Mouse (Mus musculus): Measurements from ENCODE around the gene Zfp866. TPM values are rescaled to one million over a fixed set of nuclear protein-coding genes. Genes with fewer than 3 reads are reported as not detected.

Zfp866 gene
- total and polyA plus RNA-seq, 3 experiments: 14.3 to 16.0 (median 14.4) TPM

DNA sequence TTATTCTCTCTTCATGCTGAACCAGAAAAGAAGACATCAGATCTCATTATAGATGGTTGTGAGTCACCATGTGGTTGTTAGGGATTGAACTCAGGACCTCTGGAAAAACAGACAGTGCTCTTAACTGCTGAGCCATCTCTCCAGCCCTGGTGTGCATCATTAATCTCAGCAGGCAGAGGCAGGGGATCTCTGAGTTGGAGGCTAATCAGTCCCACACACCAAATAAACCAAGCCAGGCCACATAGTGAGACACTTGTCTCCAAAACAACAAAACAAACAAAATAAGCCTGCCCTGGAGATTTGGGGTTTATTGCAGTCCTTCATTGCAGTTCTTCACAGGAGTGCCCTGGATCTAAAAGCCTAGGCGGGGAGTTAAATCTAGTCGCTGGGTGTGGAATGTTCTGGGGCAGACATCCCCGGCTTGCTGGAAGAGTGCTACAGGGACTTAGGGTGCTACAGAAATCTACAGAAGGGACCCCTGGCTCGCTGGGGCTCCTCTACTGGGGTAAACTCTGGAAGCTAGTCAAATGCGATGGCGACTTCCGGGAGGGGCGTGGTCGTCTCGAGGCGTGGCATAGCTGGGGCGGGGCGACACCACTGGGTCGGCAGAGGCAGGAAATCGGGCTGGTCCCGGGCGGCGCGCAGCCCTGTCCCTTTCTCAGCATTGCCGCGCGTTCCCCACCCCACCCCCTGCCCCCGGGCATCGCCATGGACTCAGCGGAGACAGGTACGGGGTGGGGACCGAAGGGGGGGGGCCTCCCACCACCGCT lies 17.3 kb upstream of the Zfp866 start, which contains the start of gene Gmip:
Gmip (plus strand) TSS at position 586 of the 770 bp plus-strand sequence.
- Histone ChIP-seq H3K4me2 (ENCODE audit: insufficient read depth, low read depth, poor library complexity, severe bottlenecking) (peak within 1 kb of the TSS; percentile 64), H3K4me3 (replicated peaks in 1 of 3; ENCODE audit: low read depth in 2 of 3, low read length in 2 of 3, poor library complexity in 1 of 3) (peak within 1 kb of the TSS; percentile 73 to 82 (median 80)), H3K27ac (ENCODE audit: insufficient read depth, low read depth) (peak within 1 kb of the TSS; percentile 59), H3K79me2 (replicated peaks; ENCODE audit: control insufficient read depth, extremely low read depth, insufficient read depth, poor library complexity, severe bottlenecking) (peaks cover 17% of the 10 kb centered on the region), H3K36me3 (replicated peaks in 1 of 2; ENCODE audit: control insufficient read depth in 1 of 2, insufficient read depth in 1 of 2, low read length in 1 of 2) (peaks cover 68 to 85% of the 10 kb centered on the region in 2 experiments), H3K27me3 (replicated peaks) (no peaks in the 10 kb centered on the region), H3K9ac (ENCODE audit: insufficient read depth, low read depth) (peak within 1 kb of the TSS; percentile 96), H3K9me3 (replicated peaks; ENCODE audit: low read length) (no peaks in the 10 kb centered on the region), H3K4me1 (ENCODE audit: control insufficient read depth in 1 of 2, insufficient read depth in 2 of 2) (peaks cover 23 to 37% of the 10 kb centered on the region in 2 experiments)
- in situ Hi-C loops (cut with MboI; ENCODE audit: low pct_ligation_motif_present, low pct_unique_long_range_greater_than_20kb, low sequenced_read_pairs) (no loop called here), dilution Hi-C loops (cut with MboI; ENCODE audit: extremely low pct_ligation_motif_present, extremely low pct_unique_long_range_greater_than_20kb, low sequenced_read_pairs) (no loop called here)
- TF ChIP-seq PAX5 (IDR thresholded peaks at IDR 0.05; ENCODE audit: low read length): no peak
- TF ChIP-seq POLR2A (IDR thresholded peaks at IDR 0.05; ENCODE audit: low read depth, low read length): peak; percentile 70
- no peak for TF ChIP-seq JUN (IDR thresholded peaks at IDR 0.05; ENCODE audit: insufficient read depth, low read depth, low read length)
- 0 out of 2 replicates have a peak, but pooled peaks have one; percentile 71 for TF ChIP-seq POLR2AphosphoS2 (IDR thresholded peaks at IDR 0.05; ENCODE audit: low read depth, low read length)
- peak; percentile 46; the same call in 1 of the 2 replicates for TF ChIP-seq ZMIZ1 (IDR thresholded peaks at IDR 0.05; ENCODE audit: low read depth, low read length)
- 0 out of 2 replicates have a peak, but pooled peaks have one; percentile 4 for TF ChIP-seq IRF4 (IDR thresholded peaks at IDR 0.05; ENCODE audit: low read depth, low read length)
- no peak for TF ChIP-seq ZKSCAN1 (IDR thresholded peaks at IDR 0.05; ENCODE audit: borderline replicate concordance, low read depth, low read length)
- TF ChIP-seq ELF1 (IDR thresholded peaks at IDR 0.05; ENCODE audit: low read depth, low read length): peak; percentile 94
- peak; percentile 39; the same call in 1 of the 2 replicates for TF ChIP-seq NELFE (IDR thresholded peaks at IDR 0.05; ENCODE audit: low read depth, low read length)
- DNase-seq (ENCODE audit: extremely low read depth): peak; percentile 83

DNA sequence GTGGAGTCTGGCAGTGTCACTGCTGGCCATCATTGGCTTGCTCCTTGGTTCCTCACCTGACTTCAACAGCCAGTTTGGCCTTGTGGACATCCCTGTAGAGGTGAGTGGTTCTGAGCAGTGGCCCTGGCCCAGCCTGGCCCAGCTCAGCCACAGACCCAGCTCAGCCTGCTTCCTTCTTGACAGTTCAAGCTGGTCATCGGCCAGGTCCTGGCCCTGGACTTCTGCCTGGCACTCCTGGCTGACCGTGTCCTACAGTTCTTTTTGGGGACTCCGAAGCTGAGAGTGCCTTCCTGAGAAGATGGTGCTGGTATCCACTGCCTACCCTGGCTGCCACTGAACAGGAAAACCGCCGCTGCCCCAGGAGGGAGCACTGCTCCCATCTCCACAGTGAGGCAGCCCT lies 16.3 kb upstream of the Zfp866 start:
- in situ Hi-C loops (cut with MboI; ENCODE audit: low pct_ligation_motif_present, low pct_unique_long_range_greater_than_20kb, low sequenced_read_pairs): no loop called here
- Histone ChIP-seq H3K9me3 (replicated peaks; ENCODE audit: low read length) (no peaks in the 10 kb centered on the region), H3K27ac (ENCODE audit: insufficient read depth, low read depth) (0 out of 2 replicates have a peak overlapping the region, but pooled peaks have one; percentile 59), H3K27me3 (replicated peaks) (no peaks in the 10 kb centered on the region), H3K4me1 (ENCODE audit: control insufficient read depth in 1 of 2, insufficient read depth in 2 of 2) (peaks cover 23 to 37% of the 10 kb centered on the region in 2 experiments), H3K4me3 (replicated peaks in 1 of 3; ENCODE audit: low read depth in 2 of 3, low read length in 2 of 3, poor library complexity in 1 of 3) (no peak overlapping the region), H3K9ac (ENCODE audit: insufficient read depth, low read depth) (no peak overlapping the region), H3K79me2 (replicated peaks; ENCODE audit: control insufficient read depth, extremely low read depth, insufficient read depth, poor library complexity, severe bottlenecking) (peaks cover 17% of the 10 kb centered on the region), H3K36me3 (replicated peaks in 1 of 2; ENCODE audit: control insufficient read depth in 1 of 2, insufficient read depth in 1 of 2, low read length in 1 of 2) (peaks cover 75 to 88% of the 10 kb centered on the region in 2 experiments), H3K4me2 (ENCODE audit: insufficient read depth, low read depth, poor library complexity, severe bottlenecking) (no peak overlapping the region)
- DNase-seq (ENCODE audit: extremely low read depth): no peak
- TF ChIP-seq IRF4 (IDR thresholded peaks at IDR 0.05; ENCODE audit: low read depth, low read length) (no peak), MEF2A (IDR thresholded peaks at IDR 0.05; ENCODE audit: borderline replicate concordance, low read depth, low read length) (no peak), MYC (IDR thresholded peaks at IDR 0.05; ENCODE audit: low read depth, low read length) (no peak), ZNF384 (IDR thresholded peaks at IDR 0.05; ENCODE audit: low read depth, low read length) (no peak), USF1 (IDR thresholded peaks at IDR 0.05; ENCODE audit: low read depth, low read length) (no peak), POLR2AphosphoS2 (IDR thresholded peaks at IDR 0.05; ENCODE audit: low read depth, low read length) (no peak), JUND (conservative IDR thresholded peaks at IDR 0.05; ENCODE audit: low read depth, low read length) (no peak), SMC3 (IDR thresholded peaks at IDR 0.05; ENCODE audit: low read depth, low read length) (no peak), ELF1 (IDR thresholded peaks at IDR 0.05; ENCODE audit: low read depth, low read length) (no peak), PAX5 (IDR thresholded peaks at IDR 0.05; ENCODE audit: low read length) (no peak), MAX (IDR thresholded peaks at IDR 0.05; ENCODE audit: low read length) (no peak), HCFC1 (IDR thresholded peaks at IDR 0.05; ENCODE audit: low read depth, low read length) (no peak), GABPA (IDR thresholded peaks at IDR 0.05; ENCODE audit: insufficient replicate concordance, low read depth, low read length) (no peak), NRF1 (IDR thresholded peaks at IDR 0.05; ENCODE audit: low read depth, low read length) (no peak), CTCF (conservative IDR thresholded peaks at IDR 0.05 in 1 of 2, IDR thresholded peaks at IDR 0.05 in 1 of 2; ENCODE audit: low read depth in 2 of 2, low read length in 2 of 2) (no peak)
- dilution Hi-C loops (cut with MboI; ENCODE audit: extremely low pct_ligation_motif_present, extremely low pct_unique_long_range_greater_than_20kb, low sequenced_read_pairs): no loop called here
